Mouse (Mus musculus) bone marrow, adult 2 months (tissue): ENCODE data around the gene Eri2.

ENCODE experiments used
- CTCF ChIP-seq: fragments of 200-500 bp; IDR thresholded peaks from 2 replicates; pipeline ENCODE4 v1.5.1; 2011; ENCODE audit warnings: low read length, control low read depth; ENCODE audit not compliant: control insufficient read depth, insufficient read depth
- POLR2A ChIP-seq: fragments of 200-500 bp; IDR thresholded peaks from 2 replicates; pipeline ENCODE4 v1.6.1; 2011; ENCODE audit warnings: low read depth, mild to moderate bottlenecking, control low read depth, low read length, borderline replicate concordance; ENCODE audit not compliant: control insufficient read depth

DNA sequence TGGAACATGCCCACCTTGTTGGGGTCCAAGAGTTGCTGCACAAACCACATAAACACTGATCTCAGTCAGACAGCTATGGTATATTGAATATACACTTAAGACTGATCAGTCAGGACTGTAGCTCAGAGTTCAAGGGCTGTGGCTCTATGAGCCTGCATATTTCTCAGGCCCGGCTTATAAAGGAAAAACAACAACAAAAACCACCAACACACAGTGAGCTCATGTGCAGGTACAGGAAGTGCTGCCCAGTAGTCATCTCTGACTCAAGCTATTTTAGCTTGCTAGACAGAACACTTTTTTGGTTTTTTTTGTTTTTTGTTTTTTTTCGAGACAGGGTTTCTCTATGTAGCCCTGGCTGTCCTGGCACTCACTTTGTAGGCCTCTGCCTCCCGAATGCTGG lies 14.9 kb upstream of the Eri2 start:
- TF ChIP-seq CTCF: no peak
- no peak for TF ChIP-seq POLR2A
